Mouse (Mus musculus): ENCODE measurements at regions not wholly inside any gene's neighbourhood (a gene's known extent, or its start where the extent isn't known, plus 50 kb on each side); places are given as distances from the start of the nearest gene placed in this dataset.

- no peak for DNase-seq (ENCODE audit: low read depth)
These were observed 117.8 kb downstream of the Mrm1 start for GRCm38 (mm10) chr11:84701319-84702175.

GRCm38 (mm10) chr11:84697521-84697920 lies 121.8 kb downstream of the Mrm1 start:
- no peak for DNase-seq (ENCODE audit: low read depth)

GRCm38 (mm10) chr11:84692638-84693037 lies 126.7 kb downstream of the Mrm1 start:
- no peak for DNase-seq (ENCODE audit: low read depth)

GRCm38 (mm10) chr11:84691410-84692148 lies 127.7 kb downstream of the Mrm1 start:
- DNase-seq (ENCODE audit: low read depth), result no peak

GRCm38 (mm10) chr11:84686473-84686872 lies 132.8 kb downstream of the Mrm1 start:
- no peak for DNase-seq (ENCODE audit: low read depth)

- no peak for DNase-seq (ENCODE audit: low read depth)
These were observed 135.0 kb downstream of the Mrm1 start for GRCm38 (mm10) chr11:84684325-84684724.

- no peak for DNase-seq (ENCODE audit: low read depth)
These were observed 136.4 kb downstream of the Mrm1 start for GRCm38 (mm10) chr11:84682931-84683330.

- no peak for DNase-seq (ENCODE audit: low read depth)
These were observed 142.8 kb downstream of the Mrm1 start for GRCm38 (mm10) chr11:84676377-84677078.

GRCm38 (mm10) chr11:84672841-84673473 lies 146.4 kb downstream of the Mrm1 start:
- no peak for DNase-seq (ENCODE audit: low read depth)

- DNase-seq (ENCODE audit: low read depth), result no peak
These were observed 146.2 kb upstream of the Lhx1 start for GRCm38 (mm10) chr11:84671585-84671984.

GRCm38 (mm10) chr11:84667711-84668110 lies 142.4 kb upstream of the Lhx1 start:
- no peak for DNase-seq (ENCODE audit: low read depth)

- DNase-seq (ENCODE audit: low read depth), result no peak
These were observed 138.9 kb upstream of the Lhx1 start for GRCm38 (mm10) chr11:84664258-84664657.

- DNase-seq (ENCODE audit: low read depth), result no peak
These were observed 136.6 kb upstream of the Lhx1 start for GRCm38 (mm10) chr11:84661981-84662380.

GRCm38 (mm10) chr11:84660877-84661276 lies 135.5 kb upstream of the Lhx1 start:
- DNase-seq (ENCODE audit: low read depth), result no peak

GRCm38 (mm10) chr11:84659370-84659937 lies 134.1 kb upstream of the Lhx1 start:
- no peak for DNase-seq (ENCODE audit: low read depth)

GRCm38 (mm10) chr11:84653481-84653880 lies 128.1 kb upstream of the Lhx1 start:
- DNase-seq (ENCODE audit: low read depth), result no peak

GRCm38 (mm10) chr11:84648899-84649298 lies 123.6 kb upstream of the Lhx1 start:
- no peak for DNase-seq (ENCODE audit: low read depth)

- DNase-seq (ENCODE audit: low read depth), result no peak
These were observed 121.8 kb upstream of the Lhx1 start for GRCm38 (mm10) chr11:84647104-84647503.

GRCm38 (mm10) chr11:84643107-84643372 lies 117.7 kb upstream of the Lhx1 start:
- DNase-seq (ENCODE audit: low read depth), result no peak

GRCm38 (mm10) chr11:84642300-84643106 lies 117.2 kb upstream of the Lhx1 start:
- DNase-seq (ENCODE audit: low read depth), result no peak

GRCm38 (mm10) chr11:84641601-84642000 lies 116.3 kb upstream of the Lhx1 start:
- no peak for DNase-seq (ENCODE audit: low read depth)

Measured in fibroblast of lung, adult 2 months (primary cell).